Mouse (Mus musculus) stomach, postnatal 0 days (tissue): ENCODE data around the gene Cacna1h. TPM values are rescaled to one million over a fixed set of nuclear protein-coding genes. Genes with fewer than 3 reads are reported as not detected.

Experiments used
- ATAC-seq: fragments of 200-750 bp; cut with Nextera tagmentation; 2 replicates; pipeline ENCODE4 v1.8.0; 2017; ENCODE audit not compliant: low FRiP score, low TSS enrichment
- DNase-seq: peaks from one replicate; pipeline ENCODE4 v3.0.0-alpha.2; 2016; ENCODE audit warnings: low spot score
- H3K27ac ChIP-seq: fragments of 300-500 bp; sonication (generic); replicated peaks from 2 replicates; pipeline ENCODE4 v1.5.1; 2014; ENCODE audit warnings: mild to moderate bottlenecking, control low read depth
- H3K27me3 ChIP-seq: fragments of 300-500 bp; sonication (generic); 2 replicates; pipeline ENCODE4 v1.6.1; 2014; ENCODE audit warnings: low read length; ENCODE audit not compliant: control insufficient read depth, insufficient read depth
- H3K36me3 ChIP-seq: fragments of 300-500 bp; sonication (generic); 2 replicates; pipeline ENCODE4 v1.6.1; 2014; ENCODE audit warnings: low read length, mixed read lengths; ENCODE audit not compliant: control insufficient read depth, insufficient read depth
- H3K4me1 ChIP-seq: fragments of 300-500 bp; sonication (generic); replicated peaks from 2 replicates; pipeline ENCODE4 v1.6.1; 2014; ENCODE audit warnings: antibody characterized with exemption; ENCODE audit not compliant: control insufficient read depth, insufficient read depth
- H3K4me2 ChIP-seq: fragments of 300-500 bp; sonication (generic); replicated peaks from 2 replicates; pipeline ENCODE4 v1.6.1; 2014; ENCODE audit warnings: low read depth, mild to moderate bottlenecking, control low read depth, moderate library complexity
- H3K4me3 ChIP-seq: fragments of 300-500 bp; sonication (generic); 2 replicates; pipeline ENCODE4 v1.5.1; 2014; ENCODE audit warnings: low read depth, low read length, control low read depth
- H3K9ac ChIP-seq: fragments of 300-500 bp; sonication (generic); 2 replicates; pipeline ENCODE4 v1.6.1; 2014; ENCODE audit warnings: mild to moderate bottlenecking, low read length, control low read depth, mixed read lengths
- H3K9me3 ChIP-seq: fragments of 300-500 bp; sonication (generic); 2 replicates; pipeline ENCODE4 v1.6.1; 2016; ENCODE audit warnings: low read length; ENCODE audit not compliant: control insufficient read depth
- CTCF ChIP-seq: IDR thresholded peaks from 2 replicates; pipeline ENCODE4 v1.5.1; 2016; ENCODE audit warnings: antibody characterized with exemption, low read depth, mild to moderate bottlenecking, moderate library complexity
- EP300 ChIP-seq: optimal IDR thresholded peaks from 2 replicates; pipeline ENCODE3; 2016; ENCODE audit warnings: antibody characterized with exemption
- WGBS: fragments of 180-500 bp; shearing (Covaris S2); extraction: QIAGEN DNeasy Blood & Tissue Kit; methylation state at CpG from one replicate; pipeline ENCODE4 v1.1.7; 2014; 5-methylcytosine and 5-hydroxymethylcytosine counted together
- polyA plus RNA-seq: library from polyadenylated mRNA; unstranded; fragments of >200 nt; fragmentation: Nextera tagmentation; extraction: Ambion mirVana; gene quantifications from 2 replicates; pipeline ENCODE4 v1.2.1, GENCODE M21; 2015

Cacna1h gene
- polyA plus RNA-seq, 1 experiment from 2014 or later = 1.5 TPM

DNA sequence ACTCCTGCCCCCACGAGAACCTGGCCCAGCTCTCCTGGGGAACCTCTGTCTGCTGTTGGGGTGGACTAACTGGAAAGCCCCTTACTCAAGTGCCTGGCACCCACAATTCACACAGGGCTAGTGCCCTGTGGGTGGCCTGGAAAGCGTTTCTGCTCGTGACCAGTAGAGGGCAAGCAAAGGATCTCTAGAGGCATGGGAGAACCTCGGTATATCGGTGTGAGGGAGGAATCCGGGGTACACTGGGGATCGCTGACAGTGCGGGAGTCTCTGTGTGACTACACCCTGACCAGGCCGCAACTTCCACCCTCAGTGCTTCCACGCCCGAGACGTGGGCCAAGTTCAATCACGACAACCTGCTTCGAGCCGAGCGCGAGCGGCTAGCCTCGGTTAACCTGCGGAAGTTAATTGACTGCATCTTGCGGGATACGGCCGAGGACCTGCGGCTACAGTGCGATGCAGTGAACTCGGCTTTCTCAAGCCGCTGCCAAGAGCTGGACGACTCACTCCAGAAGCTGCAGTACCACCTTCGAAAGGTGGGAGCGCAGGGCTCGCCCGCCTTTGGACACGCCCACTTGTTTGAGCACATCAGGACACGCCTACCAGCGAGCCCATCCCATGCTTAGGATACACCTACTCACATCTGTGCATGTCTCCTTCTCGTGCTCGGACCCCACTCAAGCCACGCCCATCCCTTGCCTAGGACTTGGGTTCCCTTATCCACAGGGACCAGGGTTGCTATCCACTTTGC, 40.9 kb upstream of the Cacna1h start:
- peak overlapping the region; percentile 61; the same call in 1 of the 2 replicates for H3K9ac ChIP-seq
- peak; percentile 87 for ATAC-seq
- no peaks in the 10 kb centered on the region for H3K27me3 ChIP-seq
- peak overlapping the region; percentile 39 for H3K4me3 ChIP-seq
- WGBS = 1% methylated on average over 38 of the region's 38 CpGs
- H3K4me1 ChIP-seq = no peaks in the 10 kb centered on the region
- no peak overlapping the region for H3K27ac ChIP-seq
- peak; percentile 89 for DNase-seq
- TF ChIP-seq EP300 (no peak), CTCF (peak; percentile 73)
- no peaks in the 10 kb centered on the region for H3K36me3 ChIP-seq
- no peaks in the 10 kb centered on the region for H3K9me3 ChIP-seq
- H3K4me2 ChIP-seq = peak overlapping the region; percentile 85

DNA sequence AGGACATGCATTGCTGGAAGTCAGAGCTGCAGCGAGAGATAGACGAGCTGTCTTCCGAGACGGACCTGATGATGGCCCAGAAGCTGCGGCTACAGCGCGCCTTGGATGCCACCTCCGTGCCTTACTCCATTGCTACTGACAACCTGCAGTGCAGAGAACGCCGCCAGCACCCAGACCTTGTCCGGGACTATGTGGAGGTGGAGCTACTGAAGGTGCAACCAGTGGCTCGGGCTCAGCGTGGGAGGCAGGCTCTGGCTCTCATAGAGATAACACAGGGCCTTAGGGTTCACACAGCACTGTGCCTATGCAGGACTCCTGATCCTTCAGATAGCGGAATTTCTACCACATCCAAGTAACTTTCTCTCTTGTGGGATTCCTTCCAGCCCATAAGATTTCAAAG, 38.5 kb upstream of the Cacna1h start:
- Histone ChIP-seq H3K27ac (no peak overlapping the region), H3K9me3 (no peaks in the 10 kb centered on the region), H3K36me3 (no peaks in the 10 kb centered on the region), H3K4me2 (no peak overlapping the region), H3K4me1 (no peaks in the 10 kb centered on the region), H3K27me3 (no peaks in the 10 kb centered on the region), H3K4me3 (no peak overlapping the region), H3K9ac (no peak overlapping the region)
- DNase-seq (no peak), ATAC-seq (no peak)
- WGBS = 42% methylated on average over 14 of the region's 14 CpGs
- TF ChIP-seq EP300 = no peak
- TF ChIP-seq CTCF = no peak

DNA sequence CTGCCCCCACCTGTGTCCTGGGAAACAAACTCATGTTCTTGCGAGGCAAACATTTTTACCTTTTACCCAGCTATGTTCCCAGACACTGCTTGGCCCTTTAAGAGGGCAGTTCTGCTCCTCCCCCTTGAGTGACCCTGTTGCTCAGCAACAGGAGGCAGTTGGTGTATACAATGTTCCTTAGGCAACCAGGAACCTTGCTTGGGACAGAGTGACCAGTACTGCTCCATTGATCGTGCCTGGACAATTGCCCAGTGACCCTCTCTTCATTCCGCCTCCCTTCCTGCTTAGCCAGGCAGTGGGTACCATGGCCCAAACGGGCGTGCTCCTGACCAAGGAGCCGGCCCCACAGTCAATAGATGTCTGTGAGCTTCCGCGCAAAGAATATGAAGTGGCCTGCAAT, 37.8 kb upstream of the Cacna1h start:
- ATAC-seq (peak; percentile 51; the same call in 1 of the 2 replicates), DNase-seq (peak; percentile 61)
- H3K27ac ChIP-seq = no peak overlapping the region
- TF ChIP-seq CTCF = no peak
- TF ChIP-seq EP300 = no peak
- H3K36me3 ChIP-seq = no peaks in the 10 kb centered on the region
- H3K4me2 ChIP-seq = no peak overlapping the region
- H3K4me1 ChIP-seq = no peaks in the 10 kb centered on the region
- no peak overlapping the region for H3K4me3 ChIP-seq
- H3K9me3 ChIP-seq = no peaks in the 10 kb centered on the region
- H3K9ac ChIP-seq = no peak overlapping the region
- WGBS = 25% methylated on average over 8 of the region's 8 CpGs
- H3K27me3 ChIP-seq = no peaks in the 10 kb centered on the region

DNA sequence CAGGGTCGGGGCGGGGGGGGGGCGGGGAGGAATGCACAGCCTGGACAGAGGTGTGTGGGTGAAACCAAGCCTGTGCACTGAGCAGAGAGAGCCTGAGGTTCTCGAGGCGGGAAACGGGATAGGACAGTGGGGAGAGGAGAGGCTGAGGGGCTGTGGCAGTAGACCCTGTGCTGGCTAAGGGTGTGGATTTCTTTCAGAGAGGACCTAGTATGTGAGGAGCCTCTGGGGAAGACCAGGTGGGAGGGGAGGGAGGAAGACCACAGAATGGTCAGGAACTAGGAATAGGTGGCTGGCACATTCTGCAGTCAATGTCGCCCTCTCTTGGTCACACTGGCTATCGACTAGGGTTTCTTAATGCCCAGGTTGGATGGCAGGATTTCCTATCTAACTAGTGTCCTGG, 36.2 kb upstream of the Cacna1h start:
- no peak overlapping the region for H3K9ac ChIP-seq
- no peaks in the 10 kb centered on the region for H3K27me3 ChIP-seq
- WGBS = 23% methylated on average over 8 of the region's 8 CpGs
- H3K4me2 ChIP-seq = no peak overlapping the region
- no peaks in the 10 kb centered on the region for H3K9me3 ChIP-seq
- H3K4me1 ChIP-seq = no peaks in the 10 kb centered on the region
- no peak overlapping the region for H3K27ac ChIP-seq
- H3K4me3 ChIP-seq = no peak overlapping the region
- no peaks in the 10 kb centered on the region for H3K36me3 ChIP-seq
- peak; percentile 90 for TF ChIP-seq CTCF
- no peak for TF ChIP-seq EP300
- no peak for ATAC-seq
- DNase-seq = peak; percentile 73

DNA sequence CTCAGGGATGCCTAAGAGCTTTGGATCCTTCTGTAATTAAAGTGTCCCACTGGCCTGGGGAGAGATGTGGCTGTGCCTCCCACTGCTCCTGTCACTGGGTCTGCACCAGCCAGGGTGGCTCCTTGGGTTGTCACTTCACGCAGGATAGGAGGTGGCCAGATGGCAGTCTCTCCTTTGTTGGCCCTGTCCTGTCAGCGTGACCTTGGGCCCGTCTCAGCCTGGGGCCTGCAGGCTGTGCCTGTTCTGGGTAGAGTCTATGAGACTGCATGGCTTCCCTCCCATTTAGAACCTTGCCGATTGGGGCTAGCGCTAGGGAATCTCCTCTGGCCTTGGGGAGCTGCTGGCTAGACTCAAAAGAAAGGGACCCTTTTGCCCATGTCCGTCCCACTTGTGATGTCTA, 34.7 kb upstream of the Cacna1h start:
- WGBS = 72% methylated on average over 6 of the region's 6 CpGs
- no peak overlapping the region for H3K4me3 ChIP-seq
- no peak overlapping the region for H3K27ac ChIP-seq
- H3K9ac ChIP-seq = no peak overlapping the region
- H3K4me2 ChIP-seq = no peak overlapping the region
- H3K27me3 ChIP-seq = no peaks in the 10 kb centered on the region
- ATAC-seq (no peak), DNase-seq (no peak)
- no peaks in the 10 kb centered on the region for H3K36me3 ChIP-seq
- TF ChIP-seq CTCF = no peak
- TF ChIP-seq EP300 = no peak
- H3K4me1 ChIP-seq = no peaks in the 10 kb centered on the region
- no peaks in the 10 kb centered on the region for H3K9me3 ChIP-seq

DNA sequence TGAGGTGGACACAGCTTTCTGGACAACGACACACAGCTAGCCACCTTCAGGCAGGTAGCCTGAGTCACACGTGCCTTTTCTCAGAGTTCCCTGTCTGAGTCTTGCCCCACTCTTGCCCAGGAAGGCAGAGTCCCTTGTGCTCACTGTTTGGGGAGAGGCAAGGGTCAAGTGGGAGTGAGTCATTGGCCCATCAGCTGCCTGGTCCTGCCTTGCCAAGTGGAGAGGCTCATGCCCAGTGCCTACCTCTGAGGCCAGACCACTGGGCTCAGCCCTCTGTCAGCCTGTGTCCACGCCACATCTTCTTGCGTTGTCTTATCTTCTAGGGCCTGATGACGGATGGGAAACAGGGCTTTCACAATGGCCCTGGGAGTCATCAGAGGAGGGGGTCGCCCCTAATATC, 34.2 kb upstream of the Cacna1h start:
- no peak overlapping the region for H3K9ac ChIP-seq
- no peaks in the 10 kb centered on the region for H3K4me1 ChIP-seq
- no peak for DNase-seq
- WGBS = 65% methylated on average over 6 of the region's 6 CpGs
- H3K27me3 ChIP-seq = no peaks in the 10 kb centered on the region
- H3K9me3 ChIP-seq = no peaks in the 10 kb centered on the region
- ATAC-seq = no peak
- TF ChIP-seq EP300 = no peak
- TF ChIP-seq CTCF = no peak
- no peak overlapping the region for H3K4me2 ChIP-seq
- H3K27ac ChIP-seq = no peak overlapping the region
- no peaks in the 10 kb centered on the region for H3K36me3 ChIP-seq
- no peak overlapping the region for H3K4me3 ChIP-seq
